Comparison of ENCODE assay signal across 8 mouse cellular contexts in genomic region chr10:121770624-121771577, GRCm38 (mm10). TPM values are rescaled to one million over a fixed set of nuclear protein-coding genes. Genes with fewer than 3 reads are reported as not detected.
DNase-seq lines count a peak whose midpoint lies in the region; ATAC-seq and TF ChIP-seq lines count a peak whose summit lies in the region.

No protein-coding gene starts in this region.

- no peak for TF ChIP-seq EP300 in lung, postnatal 0 days (IDR thresholded peaks at IDR 0.05)

- H3K9ac ChIP-seq in forebrain, embryonic 13.5 days = no peak overlapping the region
- no peak overlapping the region for H3K9ac ChIP-seq in intestine, postnatal 0 days (ENCODE audit: low read depth, low read length)
- H3K9ac ChIP-seq in lung, postnatal 0 days (replicated peaks; ENCODE audit: low read depth) = no peak overlapping the region

- H3K4me2 ChIP-seq in forebrain, embryonic 13.5 days = peak overlapping the region; percentile 26
- peak overlapping the region; percentile 28 for H3K4me2 ChIP-seq in intestine, postnatal 0 days (replicated peaks; ENCODE audit: low read depth)
- peak overlapping the region; percentile 29; the same call in 1 of the 2 replicates for H3K4me2 ChIP-seq in lung, postnatal 0 days (replicated peaks; ENCODE audit: low read depth, low read length)

- H3K4me3 ChIP-seq in forebrain, embryonic 13.5 days = no peak overlapping the region
- no peak overlapping the region for H3K4me3 ChIP-seq in intestine, postnatal 0 days (ENCODE audit: low read depth, low read length)
- H3K4me3 ChIP-seq in lung, postnatal 0 days (ENCODE audit: low read depth, low read length) = 0 out of 2 replicates have a peak overlapping the region, but pooled peaks have one; percentile 12

- 52% methylated on average over 20 of the region's 20 CpGs for WGBS in forebrain, embryonic 13.5 days
- 43% methylated on average over 20 of the region's 20 CpGs for WGBS in intestine, postnatal 0 days
- WGBS in lung, postnatal 0 days = 48% methylated on average over 20 of the region's 20 CpGs

- H3K4me1 ChIP-seq in forebrain, embryonic 13.5 days = peaks cover under 1% of the 10 kb centered on the region; the same call in 1 of the 2 replicates
- no peaks in the 10 kb centered on the region for H3K4me1 ChIP-seq in intestine, postnatal 0 days (replicated peaks; ENCODE audit: control insufficient read depth, insufficient read depth, low read length)
- no peaks in the 10 kb centered on the region for H3K4me1 ChIP-seq in lung, postnatal 0 days (ENCODE audit: insufficient read depth, low read depth, low read length)

- peak; percentile 59; the same call in 1 of the 2 replicates for ATAC-seq in forebrain, embryonic 13.5 days
- ATAC-seq in intestine, postnatal 0 days = 0 out of 2 replicates have a peak, but pooled peaks have one; percentile 28
- ATAC-seq in lung, postnatal 0 days = peak; percentile 72

- TF ChIP-seq CTCF in intestine, postnatal 0 days (IDR thresholded peaks at IDR 0.05; ENCODE audit: low read depth) = peak; percentile 70
- TF ChIP-seq CTCF in lung, postnatal 0 days (IDR thresholded peaks at IDR 0.05) = peak; percentile 71

- DNase-seq in cerebellum, postnatal 10 days = peak; percentile 31 to 38
- no peak for DNase-seq in cerebellum, postnatal 36 days
- DNase-seq in T-cell, adult 2 months (ENCODE audit: low spot score) = peak; percentile 24
- peak; percentile 56 for DNase-seq in lung, postnatal 0 days (ENCODE audit: low spot score)
- DNase-seq in thymus, postnatal 14 days = peak; percentile 30
- no peak for DNase-seq in spleen, adult 18-20 months

- no peaks in the 10 kb centered on the region for H3K36me3 ChIP-seq in forebrain, embryonic 13.5 days (ENCODE audit: poor library complexity, severe bottlenecking)
- no peaks in the 10 kb centered on the region for H3K36me3 ChIP-seq in intestine, postnatal 0 days (ENCODE audit: control insufficient read depth, insufficient read depth)
- no peaks in the 10 kb centered on the region for H3K36me3 ChIP-seq in lung, postnatal 0 days (ENCODE audit: insufficient read depth, low read length)

- H3K27me3 ChIP-seq in forebrain, embryonic 13.5 days = no peaks in the 10 kb centered on the region
- H3K27me3 ChIP-seq in intestine, postnatal 0 days (replicated peaks; ENCODE audit: control insufficient read depth, insufficient read depth, low read length) = no peaks in the 10 kb centered on the region
- H3K27me3 ChIP-seq in lung, postnatal 0 days (replicated peaks; ENCODE audit: insufficient read depth, low read length) = no peaks in the 10 kb centered on the region

- H3K9me3 ChIP-seq in forebrain, embryonic 13.5 days (replicated peaks) = no peaks in the 10 kb centered on the region
- H3K9me3 ChIP-seq in intestine, postnatal 0 days (ENCODE audit: control insufficient read depth) = no peaks in the 10 kb centered on the region
- no peaks in the 10 kb centered on the region for H3K9me3 ChIP-seq in lung, postnatal 0 days (ENCODE audit: low read length)

- H3K27ac ChIP-seq in forebrain, embryonic 13.5 days = no peak overlapping the region
- no peak overlapping the region for H3K27ac ChIP-seq in intestine, postnatal 0 days (ENCODE audit: low read depth, low read length)
- H3K27ac ChIP-seq in lung, postnatal 0 days (ENCODE audit: low read length) = no peak overlapping the region

RNA-seq across cellular contexts. Expression of gene BC048403, which starts 31.2 kb away (rescaled TPM):
- polyA plus RNA-seq in forebrain, embryonic 13.5 days (2015; fragmentation: Nextera tagmentation; extraction: Ambion mirVana) = 1.7 and 2.3 TPM in 2 replicates
- polyA plus RNA-seq in intestine, postnatal 0 days (2015; fragmentation: Nextera tagmentation; extraction: Ambion mirVana) = 2.4 and 2.5 TPM in 2 replicates
- polyA plus RNA-seq in lung, postnatal 0 days (2015; fragmentation: Nextera tagmentation; extraction: Ambion mirVana) = 2.5 and 3.0 TPM in 2 replicates

Comparison
In these comparisons a context has a peak if more than half of its experiments do, and no peak if none do; other contexts are left out.
1. DNase-seq: peak in cerebellum, postnatal 10 days (2 of 2), T-cell, adult 2 months (single experiment), lung, postnatal 0 days (single experiment) and thymus, postnatal 14 days (single experiment); none in cerebellum, postnatal 36 days (0 of 2) and spleen, adult 18-20 months (0 of 2).
2. Peak in every context shown above with its lines, with median percentiles within 50 percentile points of each other: ATAC-seq and H3K4me2 ChIP-seq.